Comparison of ENCODE assay signal across 8 mouse cellular contexts in genomic region chr12:77060060-77060695, GRCm38 (mm10).
DNase-seq lines count a peak whose midpoint lies in the region; ATAC-seq and TF ChIP-seq lines count a peak whose summit lies in the region.

No protein-coding gene starts in this region.

- ATAC-seq in embryonic facial prominence, embryonic 12.5 days (ENCODE audit: insufficient number of reproducible peaks, insufficient read depth, low FRiP score, low TSS enrichment), result peak; percentile 76
- ATAC-seq in hindbrain, embryonic 11.5 days (ENCODE audit: low FRiP score), result no peak
- 0 out of 2 replicates have a peak, but pooled peaks have one; percentile 26 for ATAC-seq in limb, embryonic 14.5 days (ENCODE audit: low FRiP score, low read depth)
- no peak for ATAC-seq in midbrain, embryonic 14.5 days (ENCODE audit: low FRiP score, low TSS enrichment)

- no peak overlapping the region for H3K9ac ChIP-seq in embryonic facial prominence, embryonic 12.5 days
- no peak overlapping the region for H3K9ac ChIP-seq in hindbrain, embryonic 11.5 days (ENCODE audit: low read depth, low read length)
- H3K9ac ChIP-seq in limb, embryonic 14.5 days (ENCODE audit: low read depth, low read length, severe bottlenecking), result no peak overlapping the region
- H3K9ac ChIP-seq in midbrain, embryonic 14.5 days (replicated peaks; ENCODE audit: low read length), result no peak overlapping the region

- no peak for TF ChIP-seq POLR2A in limb, embryonic 14.5 days (IDR thresholded peaks at IDR 0.05; ENCODE audit: borderline replicate concordance, extremely low read depth, insufficient read depth, insufficient read length)

- H3K4me2 ChIP-seq in embryonic facial prominence, embryonic 12.5 days (replicated peaks), result peak overlapping the region; percentile 38
- no peak overlapping the region for H3K4me2 ChIP-seq in hindbrain, embryonic 11.5 days (replicated peaks; ENCODE audit: low read depth, low read length)
- H3K4me2 ChIP-seq in limb, embryonic 14.5 days (replicated peaks; ENCODE audit: low read depth, low read length, severe bottlenecking), result peak overlapping the region; percentile 30
- peak overlapping the region; percentile 22; the same call in 1 of the 2 replicates for H3K4me2 ChIP-seq in midbrain, embryonic 14.5 days (ENCODE audit: low read length)

- WGBS in embryonic facial prominence, embryonic 12.5 days, result 6% methylated on average over 16 of the region's 16 CpGs
- 26% methylated on average over 16 of the region's 16 CpGs for WGBS in hindbrain, embryonic 11.5 days
- WGBS in limb, embryonic 14.5 days, result 17% methylated on average over 16 of the region's 16 CpGs
- 24% methylated on average over 16 of the region's 16 CpGs for WGBS in midbrain, embryonic 14.5 days

- H3K4me3 ChIP-seq in embryonic facial prominence, embryonic 12.5 days, result peak overlapping the region; percentile 4
- H3K4me3 ChIP-seq in hindbrain, embryonic 11.5 days (ENCODE audit: low read depth, low read length), result no peak overlapping the region
- H3K4me3 ChIP-seq in limb, embryonic 14.5 days (replicated peaks; ENCODE audit: low read length), result peak overlapping the region; percentile 7; the same call in 1 of the 2 replicates
- no peak overlapping the region for H3K4me3 ChIP-seq in midbrain, embryonic 14.5 days (replicated peaks; ENCODE audit: low read depth, low read length)

- DNase-seq in gastrocnemius, postnatal 25 days, result peak; percentile 30
- DNase-seq in gastrocnemius, adult 18-20 months (ENCODE audit: low spot score), result no peak
- DNase-seq in hindbrain, embryonic 11.5 days (ENCODE audit: low spot score), result peak; percentile 54
- DNase-seq in limb, embryonic 14.5 days (ENCODE audit: low spot score), result peak; percentile 28
- peak; percentile 17 for DNase-seq in midbrain, embryonic 14.5 days
- peak; percentile 72 for DNase-seq in thymus, postnatal 4 days
- no peak for DNase-seq in right cerebral cortex, adult 18-20 months

- peaks cover 13% of the 10 kb centered on the region for H3K4me1 ChIP-seq in embryonic facial prominence, embryonic 12.5 days
- H3K4me1 ChIP-seq in hindbrain, embryonic 11.5 days (replicated peaks; ENCODE audit: control insufficient read depth, insufficient read depth, low read length), result no peaks in the 10 kb centered on the region
- no peaks in the 10 kb centered on the region for H3K4me1 ChIP-seq in limb, embryonic 14.5 days (ENCODE audit: control insufficient read depth, insufficient read depth, low read length)
- H3K4me1 ChIP-seq in midbrain, embryonic 14.5 days (ENCODE audit: control insufficient read depth, insufficient read depth, low read length), result no peaks in the 10 kb centered on the region

- H3K27ac ChIP-seq in embryonic facial prominence, embryonic 12.5 days, result peak overlapping the region; percentile 38
- 0 out of 2 replicates have a peak overlapping the region, but pooled peaks have one; percentile 51 for H3K27ac ChIP-seq in hindbrain, embryonic 11.5 days (ENCODE audit: low read depth, low read length)
- no peak overlapping the region for H3K27ac ChIP-seq in limb, embryonic 14.5 days (replicated peaks; ENCODE audit: low read depth, low read length)
- H3K27ac ChIP-seq in midbrain, embryonic 14.5 days (replicated peaks; ENCODE audit: low read depth, low read length), result no peak overlapping the region

- H3K9me3 ChIP-seq in embryonic facial prominence, embryonic 12.5 days, result no peaks in the 10 kb centered on the region
- H3K9me3 ChIP-seq in hindbrain, embryonic 11.5 days (ENCODE audit: control insufficient read depth, low read length), result no peaks in the 10 kb centered on the region
- no peaks in the 10 kb centered on the region for H3K9me3 ChIP-seq in limb, embryonic 14.5 days (ENCODE audit: control insufficient read depth, low read length)
- no peaks in the 10 kb centered on the region for H3K9me3 ChIP-seq in midbrain, embryonic 14.5 days (ENCODE audit: control insufficient read depth, low read length)

- H3K27me3 ChIP-seq in embryonic facial prominence, embryonic 12.5 days, result 0 out of 2 replicates have a peak, but pooled peaks cover 3% of the 10 kb centered on the region
- H3K27me3 ChIP-seq in hindbrain, embryonic 11.5 days (ENCODE audit: control insufficient read depth, insufficient read depth, low read length), result no peaks in the 10 kb centered on the region
- H3K27me3 ChIP-seq in limb, embryonic 14.5 days (ENCODE audit: control insufficient read depth, insufficient read depth, low read length), result no peaks in the 10 kb centered on the region
- H3K27me3 ChIP-seq in midbrain, embryonic 14.5 days (ENCODE audit: control insufficient read depth, insufficient read depth, low read length), result no peaks in the 10 kb centered on the region

- no peaks in the 10 kb centered on the region for H3K36me3 ChIP-seq in embryonic facial prominence, embryonic 12.5 days
- no peaks in the 10 kb centered on the region for H3K36me3 ChIP-seq in hindbrain, embryonic 11.5 days (ENCODE audit: control insufficient read depth, insufficient read depth, low read length)
- H3K36me3 ChIP-seq in limb, embryonic 14.5 days (ENCODE audit: control insufficient read depth, insufficient read depth, low read length), result no peaks in the 10 kb centered on the region
- H3K36me3 ChIP-seq in midbrain, embryonic 14.5 days (ENCODE audit: control insufficient read depth, insufficient read depth, low read length), result no peaks in the 10 kb centered on the region

Comparison
In these comparisons a context has a peak if more than half of its experiments do, and no peak if none do; other contexts are left out.
1. DNase-seq: peak in gastrocnemius, postnatal 25 days (single experiment), hindbrain, embryonic 11.5 days (single experiment), limb, embryonic 14.5 days (single experiment), midbrain, embryonic 14.5 days (single experiment) and thymus, postnatal 4 days (single experiment); none in gastrocnemius, adult 18-20 months (single experiment) and right cerebral cortex, adult 18-20 months (single experiment).
2. ATAC-seq: peak in embryonic facial prominence, embryonic 12.5 days (single experiment) and limb, embryonic 14.5 days (single experiment); none in hindbrain, embryonic 11.5 days (single experiment) and midbrain, embryonic 14.5 days (single experiment).
3. H3K27ac ChIP-seq: peak in embryonic facial prominence, embryonic 12.5 days (single experiment) and hindbrain, embryonic 11.5 days (single experiment); none in limb, embryonic 14.5 days (single experiment) and midbrain, embryonic 14.5 days (single experiment).
4. H3K4me3 ChIP-seq: peak in embryonic facial prominence, embryonic 12.5 days (single experiment) and limb, embryonic 14.5 days (single experiment); none in hindbrain, embryonic 11.5 days (single experiment) and midbrain, embryonic 14.5 days (single experiment).